Mouse (Mus musculus): ENCODE measurements around the gene Gfy.

- TF ChIP-seq CTCF (IDR thresholded peaks at IDR 0.05; ENCODE audit: low read depth) (no peak), EP300 (IDR thresholded peaks at IDR 0.05; ENCODE audit: low read depth) (no peak)
These were observed 28.9 kb upstream of the Gfy start for GRCm38 (mm10) chr7:45208260-45208659.

Data from heart, postnatal 0 days (tissue).